Mouse (Mus musculus) liver, postnatal 0 days (tissue): ENCODE results near the gene Tmx1.

Experiments used
- CTCF ChIP-seq: sonication (generic); IDR thresholded peaks from 2 replicates; pipeline ENCODE4 v1.5.1; 2016; ENCODE audit warnings: antibody characterized with exemption, low read depth
- EP300 ChIP-seq: IDR thresholded peaks from 2 replicates; pipeline ENCODE4 v1.6.1; 2016; ENCODE audit warnings: antibody characterized with exemption, low read depth, mild to moderate bottlenecking

DNA sequence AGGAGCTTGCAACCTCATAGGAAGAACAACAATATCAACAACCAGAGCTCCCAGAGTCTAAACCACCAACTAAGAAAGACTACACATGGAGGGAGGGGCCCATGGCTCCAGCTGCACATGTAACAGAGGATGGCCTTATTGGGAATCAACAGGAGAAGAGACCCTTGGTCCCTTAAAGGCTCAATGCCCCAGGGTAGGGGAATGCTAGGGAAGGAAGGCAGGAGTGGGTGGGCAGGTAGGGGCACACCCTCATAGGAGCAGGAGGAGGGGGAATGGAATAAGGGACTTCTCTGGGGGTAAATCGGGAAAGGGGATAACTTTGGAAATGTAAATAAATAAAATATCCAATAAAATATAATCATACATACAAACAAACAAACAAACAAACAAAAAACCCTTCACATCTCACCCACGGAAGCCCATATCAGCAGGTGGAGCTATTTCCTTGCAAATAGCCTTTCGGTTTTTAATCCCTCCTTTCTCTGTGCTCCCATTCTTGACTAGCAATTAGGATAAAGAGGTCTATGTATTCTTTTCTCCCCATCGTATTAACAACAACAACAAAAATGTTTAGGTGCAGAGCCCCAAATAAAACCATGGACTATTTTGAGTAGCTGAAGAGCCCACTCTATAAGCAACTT, 42.5 kb downstream of the Tmx1 start:
- TF ChIP-seq CTCF (peak; percentile 59), EP300 (no peak)
